Mouse (Mus musculus) adrenal gland, postnatal 14 days (tissue): Measurements from ENCODE around the gene Ostm1. TPM values are rescaled to one million over a fixed set of nuclear protein-coding genes. Genes with fewer than 3 reads are reported as not detected.

Source experiments
- total RNA-seq: library from RNA; stranded (reverse); gene quantifications from 2 replicates; pipeline ENCODE4 v1.2.3, GENCODE M21; 2021

Gene Ostm1
- total RNA-seq, 1 experiment from 2014 or later = 20.4 TPM

Other genes with a start within 250 kb of the Ostm1 start
- gene Afg1l, start 105.3 kb upstream of the Ostm1 start, total RNA-seq = 25.2 and 27.8 TPM in 2 replicates
- gene Snx3, start 81.8 kb upstream of the Ostm1 start, total RNA-seq = 197 and 210 TPM in 2 replicates
- not detected in 2 replicates for gene Nr2e1, start 190 bp upstream of the Ostm1 start, total RNA-seq
- gene Sec63, start 177.7 kb downstream of the Ostm1 start, total RNA-seq = 56.2 and 70.6 TPM in 2 replicates